Mouse (Mus musculus): Measurements from ENCODE around the gene Cyfip2.

Cyfip2 gene

DNA sequence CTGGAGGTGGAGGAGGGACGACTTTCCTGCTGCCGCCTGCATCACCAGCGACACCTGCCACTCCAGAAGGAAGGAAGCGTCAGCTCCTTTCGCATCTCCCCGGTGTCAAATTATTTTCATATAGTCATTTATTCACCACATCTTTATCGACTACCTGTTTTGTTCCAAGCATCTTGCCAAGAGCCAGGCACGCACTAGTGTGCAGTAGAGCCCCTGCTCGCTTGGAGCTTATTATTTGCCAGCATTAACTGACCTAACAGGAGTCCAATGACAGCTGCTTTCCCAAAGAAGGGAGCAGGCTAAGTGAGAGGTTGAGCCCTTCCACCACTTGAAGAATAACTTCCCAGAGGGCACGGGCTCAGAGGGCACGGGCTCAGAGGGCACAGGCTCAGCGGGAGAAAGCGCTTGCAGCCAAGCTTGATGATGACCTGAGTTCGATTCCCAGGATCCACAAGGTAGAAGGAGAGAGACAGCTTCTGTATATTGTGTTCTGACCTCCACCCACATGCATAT is at the start of gene Cyfip2:
TSS of gene Cyfip2 (minus strand) at position 337 of the 513 bp plus-strand sequence.
- DNase-seq (ENCODE audit: low spot score), result no peak

DNA sequence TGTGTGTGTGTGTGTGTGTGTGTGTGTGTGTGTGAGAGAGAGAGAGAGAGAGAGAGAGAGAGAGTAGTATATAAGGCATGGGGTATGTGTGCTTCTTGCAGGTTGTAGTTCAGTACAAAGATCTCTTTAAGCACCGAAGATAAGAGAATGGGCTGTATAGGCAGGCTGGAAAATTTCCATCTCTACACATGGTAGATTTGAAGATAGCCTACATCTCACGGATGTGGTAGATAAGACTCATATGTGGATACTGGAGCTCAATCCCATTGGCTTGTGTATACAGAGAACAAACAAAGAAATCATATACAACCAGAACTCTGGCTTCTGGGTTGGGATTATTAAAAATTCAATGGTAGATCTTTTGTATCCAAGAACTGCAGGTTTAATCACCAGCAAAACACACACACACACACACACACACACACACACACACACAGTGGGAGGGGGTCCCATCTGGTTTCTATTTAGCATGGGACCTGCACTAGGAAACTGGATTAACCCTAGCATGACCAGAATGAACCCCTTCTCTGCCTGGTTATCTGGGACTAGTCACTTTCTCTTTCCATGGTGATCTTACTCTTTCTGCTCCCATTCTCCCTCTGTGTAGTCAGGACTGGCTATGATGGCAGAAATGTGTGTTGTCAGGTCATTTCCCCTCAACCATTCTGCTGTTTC is 48.5 kb upstream of the Cyfip2 start:
- DNase-seq (ENCODE audit: low spot score), result no peak

DNA sequence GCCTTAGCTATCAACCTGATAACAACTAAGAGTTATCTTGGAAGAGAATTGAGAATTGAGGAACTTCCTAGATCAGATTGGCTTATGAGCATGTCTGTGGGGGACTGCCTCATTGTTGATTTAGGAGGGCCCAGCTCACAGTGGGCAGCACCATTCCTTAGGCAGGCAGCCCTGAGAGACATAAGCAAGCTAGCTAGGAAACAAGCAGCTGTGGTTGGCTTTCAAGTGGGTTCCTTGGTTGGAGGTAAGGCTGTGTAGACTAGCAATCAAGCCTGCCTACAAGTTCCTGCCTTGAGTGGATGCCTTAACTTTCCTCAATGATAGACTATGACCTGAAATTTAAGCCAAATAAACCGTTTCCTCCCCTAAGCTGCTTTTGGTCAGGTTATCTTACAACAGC is 45.7 kb upstream of the Cyfip2 start:
- no peak for DNase-seq (ENCODE audit: low spot score)

DNA sequence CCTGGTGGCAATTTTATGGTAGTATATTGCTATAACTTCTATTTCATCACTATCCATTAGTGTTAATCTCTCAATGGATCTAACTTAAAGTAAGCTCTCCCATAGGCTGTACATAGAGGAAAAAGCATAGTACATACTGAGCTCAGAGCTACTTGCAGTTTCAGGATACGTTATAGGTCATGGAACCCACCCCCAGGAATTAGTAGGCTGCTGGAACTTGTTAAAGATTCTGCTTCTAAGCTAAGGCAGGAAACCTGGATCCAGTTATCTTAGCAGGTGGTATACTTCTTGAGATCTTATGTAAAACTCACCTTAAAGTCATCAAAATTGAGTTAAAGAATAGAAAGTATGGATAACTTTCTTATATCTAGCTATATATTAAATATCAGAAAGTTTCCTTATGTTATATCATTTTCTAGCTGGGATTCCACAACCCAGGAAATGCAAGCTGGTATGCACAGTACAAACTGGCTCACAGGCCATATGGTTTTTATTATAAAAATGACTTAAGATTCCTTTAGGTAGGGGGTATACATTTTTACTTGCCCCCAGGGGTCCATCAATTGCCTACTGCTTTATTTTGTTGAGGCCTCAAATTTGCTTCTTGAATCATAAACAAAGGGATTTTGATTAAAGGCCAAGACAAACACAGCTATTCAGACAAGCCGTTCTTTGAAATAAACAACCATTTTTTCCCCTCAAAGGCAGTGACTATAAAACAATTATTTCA is 37.2 kb upstream of the Cyfip2 start:
- DNase-seq (ENCODE audit: low spot score), result no peak

DNA sequence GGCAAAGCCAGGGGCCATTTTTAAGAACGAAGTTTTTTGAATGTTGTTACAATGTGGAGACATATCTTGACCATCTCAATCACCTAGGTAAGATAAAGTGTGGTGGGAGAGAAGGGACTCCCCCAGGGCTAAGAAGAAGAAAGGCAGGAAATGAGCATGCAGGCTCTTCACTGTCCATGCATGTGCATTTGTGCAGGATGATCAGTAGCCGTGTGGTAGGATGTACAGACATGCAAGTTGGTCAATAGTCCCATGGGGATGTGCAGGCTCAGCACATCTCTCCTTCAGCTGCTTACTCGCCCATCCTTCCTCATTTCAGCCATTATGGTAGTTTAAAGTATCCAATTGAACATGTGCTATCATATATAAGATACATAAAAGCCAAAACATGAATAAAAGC is 35.8 kb upstream of the Cyfip2 start:
- DNase-seq (ENCODE audit: low spot score), result no peak

DNA sequence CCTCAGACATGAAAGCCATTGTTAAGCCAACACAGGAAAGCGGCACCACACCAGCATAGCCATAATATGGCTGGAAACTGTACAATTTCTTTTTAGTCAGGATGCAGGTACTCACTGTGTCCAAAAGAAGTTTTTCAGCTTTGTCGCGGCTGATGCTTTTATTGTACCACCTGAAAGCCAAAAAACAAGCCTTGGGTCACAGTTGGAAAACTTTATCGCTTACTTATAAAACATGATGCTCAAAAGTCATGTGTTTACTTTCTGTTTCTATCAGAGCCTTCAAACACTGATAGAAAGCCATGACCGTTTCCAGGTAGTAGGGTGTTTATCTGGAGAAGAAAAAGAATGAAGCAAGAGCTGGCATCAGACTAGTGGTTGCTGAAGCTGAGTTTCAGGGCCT is 35.1 kb upstream of the Cyfip2 start:
- no peak for DNase-seq (ENCODE audit: low spot score)

DNA sequence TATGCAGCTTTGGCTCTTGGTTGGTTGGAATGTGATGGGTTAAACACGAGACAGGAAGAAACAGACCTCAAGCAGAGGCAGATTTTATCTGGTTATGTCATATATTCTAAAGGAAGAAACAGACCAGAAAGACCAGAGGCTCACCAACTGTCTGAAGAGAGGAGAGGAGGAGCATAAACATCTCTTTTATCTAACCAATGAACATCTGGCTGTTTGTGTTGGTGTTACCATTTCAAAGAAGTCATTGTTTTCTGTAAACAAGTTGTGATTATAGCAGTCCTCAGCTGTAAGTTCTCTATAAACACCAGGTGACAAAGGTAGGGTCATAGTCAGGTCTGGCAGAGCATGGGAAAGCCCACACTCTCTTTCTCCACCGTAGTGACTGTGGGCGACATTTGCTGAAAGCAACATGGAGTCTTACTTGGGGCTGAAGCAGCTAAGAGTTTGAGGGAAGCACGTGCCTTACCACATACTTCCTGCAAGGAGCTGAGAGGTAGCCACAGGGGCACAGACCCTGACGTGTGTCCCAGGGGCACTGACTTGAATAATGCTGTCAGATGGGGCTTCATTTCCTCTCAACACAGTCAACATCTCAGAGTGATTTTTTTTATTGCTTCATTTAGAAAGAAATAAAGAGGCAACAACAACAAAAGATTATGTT is 31.4 kb upstream of the Cyfip2 start:
- DNase-seq (ENCODE audit: low spot score), result no peak

DNA sequence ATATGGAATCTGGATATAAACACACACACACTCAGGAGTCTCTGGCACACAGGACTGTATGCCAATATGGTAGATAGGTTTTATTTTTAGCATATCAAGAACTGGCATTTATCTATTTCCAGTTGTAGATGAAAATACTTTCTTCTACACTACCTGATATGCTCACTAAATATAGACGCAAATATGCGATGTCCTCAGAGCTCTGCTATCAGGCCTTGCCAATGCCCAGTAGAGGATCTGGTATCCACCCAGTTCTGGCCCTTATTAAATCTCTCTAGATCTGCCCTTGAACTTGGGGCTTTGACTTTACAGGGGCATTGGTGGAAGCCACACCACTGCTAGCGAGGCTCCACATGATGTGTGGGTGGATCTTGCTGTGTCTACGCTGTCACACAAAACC is 29.3 kb upstream of the Cyfip2 start:
- no peak for DNase-seq (ENCODE audit: low spot score)

DNA sequence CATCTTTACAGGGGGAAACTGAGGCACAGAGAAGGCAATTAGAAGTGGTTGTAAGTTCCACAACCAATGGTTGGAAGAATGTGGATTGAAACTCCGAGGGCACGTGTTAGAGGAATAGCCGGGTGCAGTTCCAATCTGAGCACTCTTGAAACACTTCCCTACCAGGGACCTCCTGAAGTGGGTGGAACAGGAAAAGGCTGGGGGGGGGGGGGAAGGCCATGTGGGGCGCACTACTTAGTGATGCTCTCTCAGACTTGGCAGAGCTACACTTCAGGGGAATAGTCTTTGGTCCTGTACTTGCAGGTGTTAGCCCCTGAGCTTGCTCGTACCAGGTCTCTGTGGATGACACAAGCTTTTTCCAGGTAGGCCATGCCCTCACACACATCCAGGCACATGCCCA is 23.4 kb upstream of the Cyfip2 start:
- no peak for DNase-seq (ENCODE audit: low spot score)

DNA sequence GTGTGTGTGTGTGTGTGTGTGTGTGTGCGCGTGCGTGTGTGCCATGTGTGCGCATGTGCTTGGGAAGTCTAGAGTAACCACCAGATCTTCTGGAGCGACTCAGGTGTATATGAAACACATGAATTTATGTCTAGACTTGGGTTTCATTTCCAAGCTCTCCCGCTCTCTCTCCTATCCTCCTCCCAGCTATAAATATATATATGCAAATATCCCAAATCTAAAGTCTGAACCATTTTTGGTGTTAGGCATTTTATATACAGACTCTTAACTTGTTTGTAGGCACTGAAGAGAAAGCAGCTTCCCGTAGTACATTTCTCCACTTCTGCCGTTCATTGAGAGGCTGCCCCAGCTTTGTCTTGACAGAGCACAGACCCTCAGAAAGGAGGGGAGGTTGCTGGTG is 19.6 kb upstream of the Cyfip2 start:
- DNase-seq (ENCODE audit: low spot score), result no peak

DNA sequence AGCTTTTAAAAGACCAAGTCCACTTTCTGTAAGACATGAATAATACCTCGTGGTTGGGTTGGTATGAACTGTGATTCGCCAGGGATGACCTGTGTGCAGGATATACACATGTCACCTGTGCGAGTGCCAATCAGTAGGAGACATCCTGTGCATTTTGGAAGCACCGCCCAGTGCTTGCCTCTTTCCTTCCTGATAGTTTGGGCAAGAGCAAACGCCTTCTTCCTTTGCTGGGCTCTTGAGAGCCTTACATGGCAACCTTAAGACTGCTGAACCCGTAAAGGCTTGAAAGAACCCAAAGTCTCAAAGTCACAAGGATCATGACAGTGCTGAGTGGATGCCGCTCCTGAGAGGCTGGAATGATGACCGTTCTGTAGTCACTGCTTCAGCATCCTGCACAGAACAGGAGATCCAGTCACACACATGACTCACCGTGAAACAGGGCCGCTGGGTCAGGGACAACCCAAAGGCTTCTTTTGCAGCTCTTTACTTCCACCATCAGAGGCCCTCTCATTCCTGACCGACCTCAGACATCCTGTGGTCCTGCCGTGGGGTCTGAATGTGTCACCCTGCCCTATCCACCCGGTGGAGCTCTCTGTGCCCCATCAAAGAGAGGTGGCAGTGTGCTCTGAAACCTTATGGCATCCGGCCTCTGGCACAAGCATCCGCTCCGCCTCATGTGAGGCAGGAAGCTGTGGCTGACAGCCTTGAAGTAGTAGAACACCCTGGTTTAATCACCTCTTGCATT is 13.8 kb upstream of the Cyfip2 start:
- no peak for DNase-seq (ENCODE audit: low spot score)

DNA sequence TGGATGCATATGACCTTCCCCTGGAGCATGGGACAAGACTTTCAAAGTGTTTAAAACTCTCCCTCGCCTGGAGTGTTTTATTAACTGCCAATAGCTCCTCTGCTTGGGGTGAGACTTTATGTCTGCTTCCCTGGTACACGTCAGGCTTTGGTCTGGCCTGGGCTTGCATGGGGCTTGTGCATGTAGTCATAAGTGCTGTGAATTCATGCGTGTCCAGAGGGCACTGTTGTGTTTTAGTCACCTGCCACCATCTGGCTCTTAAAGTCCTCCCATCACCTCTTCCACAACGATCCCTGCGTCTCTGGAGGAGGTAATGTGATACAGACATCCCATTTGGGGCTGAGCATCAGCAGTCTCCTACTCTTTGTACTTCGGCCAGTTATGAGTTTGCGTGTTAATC is 8.9 kb upstream of the Cyfip2 start:
- DNase-seq (ENCODE audit: low spot score), result no peak

DNA sequence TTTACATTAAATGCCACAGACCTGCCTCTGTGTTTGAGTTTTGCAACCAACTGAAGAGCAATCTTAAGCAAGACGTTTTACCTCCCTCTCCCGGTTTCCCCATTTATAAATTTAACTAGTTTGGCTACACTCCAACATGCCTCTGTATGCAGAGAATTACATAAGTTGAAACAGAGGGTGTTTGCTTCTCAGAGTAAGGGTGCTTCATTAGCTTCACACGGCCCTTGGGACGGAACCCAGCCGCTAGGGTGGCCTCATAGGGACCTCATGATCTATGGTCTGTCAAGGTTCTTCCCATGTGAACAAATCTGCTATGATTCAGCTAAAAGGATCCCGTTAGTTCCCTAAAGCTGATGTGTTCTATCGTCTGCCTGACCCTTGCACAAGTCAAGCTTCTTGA is 1.9 kb upstream of the Cyfip2 start:
- DNase-seq (ENCODE audit: low spot score), result no peak

DNA sequence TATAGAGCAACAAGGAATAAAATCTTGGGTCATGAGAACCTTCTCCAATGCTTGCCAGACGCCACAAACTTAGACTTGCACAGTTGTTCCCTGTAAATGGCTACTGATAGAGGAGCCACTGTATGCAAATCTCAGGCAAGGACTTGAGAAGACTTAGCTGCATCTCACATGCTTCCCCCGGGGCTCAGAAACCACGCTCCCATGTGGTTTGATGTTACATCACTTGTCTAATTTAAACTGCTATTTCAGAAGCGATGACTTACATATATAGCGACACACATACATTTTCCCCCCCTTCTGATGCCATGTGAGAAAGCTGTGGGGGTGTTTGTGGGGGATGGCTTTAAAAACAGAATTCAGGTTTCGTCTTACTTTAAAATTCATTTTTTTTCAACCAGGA is 1.2 kb upstream of the Cyfip2 start:
- DNase-seq (ENCODE audit: low spot score), result no peak

DNA sequence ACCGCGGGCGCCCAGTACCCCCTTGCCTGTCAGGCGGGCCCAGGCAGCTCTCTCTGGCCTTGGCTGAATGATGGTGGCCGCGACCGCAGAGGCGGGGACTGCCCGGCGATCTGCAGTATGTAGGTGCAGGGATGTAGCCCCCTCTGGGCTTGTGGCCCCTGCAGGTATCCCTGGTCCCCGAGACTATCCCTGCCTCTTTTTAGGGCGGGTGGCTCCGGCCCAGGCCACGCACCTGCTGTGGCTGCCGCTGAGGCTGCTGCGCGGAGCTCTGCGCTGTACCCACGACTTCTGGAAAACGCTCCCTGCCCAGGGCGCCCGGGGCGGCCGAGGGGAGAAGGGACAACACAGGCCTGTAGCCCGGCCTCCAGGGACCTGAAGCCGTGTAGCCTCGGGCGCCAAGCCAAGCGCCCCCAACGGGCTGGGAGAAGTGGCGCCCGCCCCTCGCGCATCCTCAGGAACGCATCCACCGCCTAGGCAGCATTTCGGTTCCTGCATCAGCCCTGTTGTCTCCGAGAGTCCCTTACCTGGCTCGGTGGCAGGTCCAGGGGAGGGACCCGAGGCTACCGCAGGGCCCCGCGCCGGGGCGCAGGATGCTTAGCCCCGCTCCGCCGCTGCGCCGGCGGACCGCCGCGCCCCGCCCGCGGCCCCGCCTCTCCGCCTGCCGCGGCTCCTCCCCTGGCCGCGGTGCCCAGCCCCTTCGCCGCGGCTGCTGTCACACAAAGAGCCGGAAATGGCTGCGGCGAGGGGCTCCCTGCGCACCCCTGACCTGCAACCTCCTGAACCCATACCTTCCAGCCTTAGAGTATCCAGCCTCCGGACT is 746 bp downstream of the Cyfip2 start:
- peak; percentile 23 for DNase-seq (ENCODE audit: low spot score)

DNA sequence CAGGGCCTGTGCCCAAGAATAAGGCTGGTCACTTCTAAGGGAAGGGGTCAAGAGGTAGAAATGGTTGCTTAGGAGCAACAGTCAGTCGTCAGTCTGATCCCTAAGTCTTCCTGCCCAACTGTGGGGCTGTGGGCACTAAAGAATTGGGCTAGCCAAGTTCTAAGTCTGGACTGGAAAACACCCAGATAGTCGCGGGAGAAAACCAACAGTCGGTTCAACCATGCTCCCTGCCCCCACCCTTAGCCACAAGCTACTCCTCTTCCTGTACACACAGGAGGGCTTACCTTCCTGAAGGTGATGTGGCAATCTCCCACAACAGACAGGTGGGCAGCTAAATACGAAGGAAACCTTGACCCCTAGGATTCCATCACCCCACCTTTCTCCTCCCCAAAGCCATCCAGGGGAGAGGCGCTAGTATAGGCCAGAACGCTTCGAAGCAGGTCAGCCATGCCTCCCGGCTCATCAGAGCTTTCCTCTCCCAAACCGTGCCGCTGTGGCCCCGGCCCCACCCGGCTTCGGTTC is 1.4 kb downstream of the Cyfip2 start:
- no peak for DNase-seq (ENCODE audit: low spot score)

DNA sequence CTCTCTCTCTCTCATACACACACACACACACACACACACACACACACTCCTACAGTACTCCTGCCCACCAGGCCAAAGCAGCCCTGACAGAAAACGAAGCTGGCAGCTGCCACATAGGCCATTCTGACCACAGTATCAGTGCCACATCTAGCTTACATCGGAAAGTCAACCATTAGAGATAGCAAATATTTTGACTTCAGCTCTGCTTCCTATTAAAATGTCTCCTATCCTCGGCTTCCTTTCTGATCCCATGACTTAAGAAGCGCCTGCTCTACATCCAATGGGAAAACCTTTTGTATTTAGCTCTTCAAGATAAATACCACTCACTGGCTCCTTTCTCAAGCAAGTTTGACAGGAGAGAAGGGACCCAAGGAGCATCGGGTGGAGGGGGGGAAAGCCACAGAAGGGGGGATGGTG is 2.0 kb downstream of the Cyfip2 start:
- no peak for DNase-seq (ENCODE audit: low spot score)

DNA sequence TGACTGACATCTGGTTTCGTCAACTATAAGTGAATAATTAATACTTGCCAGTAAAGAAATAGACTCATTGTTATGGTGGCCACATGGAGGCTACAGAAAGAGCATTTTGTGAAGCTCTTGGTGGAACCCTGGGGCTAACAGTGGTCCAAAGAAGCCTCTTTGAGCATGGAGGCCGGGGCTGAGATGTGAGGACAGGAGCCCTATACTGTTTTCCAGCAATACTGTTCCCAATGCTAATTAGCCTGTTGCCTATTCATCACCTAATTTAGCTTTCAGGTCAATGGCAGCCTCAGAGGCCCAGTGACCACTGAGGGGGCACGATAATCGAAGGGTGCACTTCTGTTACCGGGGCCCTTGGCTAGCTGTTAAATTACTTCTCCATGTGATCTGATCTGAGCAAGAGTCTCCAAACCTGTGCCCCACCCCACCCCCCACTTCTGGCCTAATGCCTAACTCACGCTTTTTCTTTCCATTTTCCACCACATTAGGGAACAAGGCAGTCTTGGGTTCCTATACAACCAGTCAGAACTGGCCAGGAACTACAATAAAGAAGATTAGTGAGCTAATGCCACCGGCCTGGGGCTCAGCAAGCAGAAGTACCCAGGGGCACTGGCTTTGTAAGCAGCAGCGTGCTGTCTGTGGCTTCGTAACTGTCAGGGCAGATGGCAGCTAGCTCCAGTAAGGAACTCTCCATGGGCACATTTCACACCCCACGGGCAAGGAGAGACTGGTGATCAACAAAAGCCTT is 2.7 kb downstream of the Cyfip2 start:
- no peak for DNase-seq (ENCODE audit: low spot score)

DNA sequence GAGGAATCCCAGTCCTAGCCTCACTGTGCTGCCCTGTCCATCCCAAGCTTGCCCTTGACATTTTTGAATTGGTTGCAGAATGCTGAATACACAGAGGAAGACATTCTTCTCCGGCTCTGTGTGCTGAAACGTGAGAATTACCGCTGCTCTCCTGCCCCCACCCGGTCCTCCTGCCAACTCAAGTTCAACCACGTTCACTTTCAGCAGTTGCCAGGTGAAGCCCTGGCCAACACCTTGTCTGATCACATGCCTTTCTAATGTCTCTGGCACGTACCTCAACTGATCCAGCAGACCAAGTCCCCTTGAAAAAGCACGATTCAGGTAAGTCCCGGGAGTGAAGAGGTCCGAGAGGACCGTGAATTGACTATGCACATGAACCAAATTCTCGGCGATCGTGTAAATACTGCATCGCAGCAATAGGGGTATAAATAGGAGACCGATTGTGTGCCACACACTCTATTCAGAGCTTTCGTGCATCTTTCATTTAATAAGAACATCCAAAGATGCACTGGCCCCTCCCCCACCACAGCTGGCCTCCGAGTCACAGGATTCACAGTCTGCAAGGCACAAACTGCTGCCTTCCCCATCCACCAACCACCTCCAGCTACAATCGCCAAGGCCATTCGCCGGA is 3.4 kb downstream of the Cyfip2 start:
- DNase-seq (ENCODE audit: low spot score), result no peak

Data from testis, postnatal 14 days (tissue).